Mouse (Mus musculus) spleen, adult 12 weeks (tissue): Measurements from ENCODE around the gene Dazl.
"Not testable (repeated sequence)": the region's sequence is repeated elsewhere in the genome, so short reads cannot be mapped to it uniquely, and the experiment has no call there.

Source experiments
- DNase-seq: peaks from one replicate; pipeline ENCODE4 v3.0.0; 2022; ENCODE audit warnings: low spot score

The Dazl gene

DNA sequence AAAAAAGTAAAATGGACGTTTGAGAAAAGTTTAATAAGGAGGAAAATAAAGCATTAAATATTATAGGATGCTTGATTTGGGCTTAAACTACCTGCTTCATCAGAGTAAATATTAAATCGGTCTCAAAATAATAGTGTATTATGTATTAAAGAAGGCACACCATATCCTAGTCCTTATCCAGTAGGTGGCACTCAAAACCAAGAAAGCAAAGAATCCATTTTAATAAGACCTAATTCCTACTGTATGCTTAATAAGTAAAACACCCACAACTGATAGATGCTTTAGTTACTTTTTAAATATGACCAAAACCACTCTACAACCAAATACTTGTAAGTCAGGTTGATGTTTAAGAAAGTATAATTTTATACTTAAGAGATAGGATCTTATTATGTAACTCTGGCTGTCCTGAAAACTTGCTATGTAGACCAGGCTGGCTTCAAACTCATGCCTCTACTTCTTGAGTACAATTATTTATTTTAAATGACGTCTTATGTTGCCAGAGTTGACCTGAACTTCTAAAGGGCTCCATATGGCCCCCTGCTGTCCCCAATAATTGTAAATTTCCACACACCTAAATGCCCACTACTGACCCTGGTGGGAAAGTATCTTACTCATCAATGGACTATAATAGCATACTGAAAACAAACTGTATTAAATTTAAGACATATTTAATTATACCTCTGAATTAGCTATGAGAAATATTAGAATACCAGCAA, 1.8 kb downstream of the Dazl start:
- DNase-seq, result no peak

GRCm38 (mm10) chr17:50284845-50285244, 8.6 kb downstream of the Dazl start:
- no peak for DNase-seq

- DNase-seq, result not testable (repeated sequence)
Observed at GRCm38 (mm10) chr17:50261615-50262014, 31.8 kb downstream of the Dazl start.

- DNase-seq, result no peak
Observed at GRCm38 (mm10) chr17:50260856-50261255, 32.6 kb downstream of the Dazl start.

- no peak for DNase-seq
Observed at GRCm38 (mm10) chr17:50246605-50247004, 46.8 kb downstream of the Dazl start.

DNA sequence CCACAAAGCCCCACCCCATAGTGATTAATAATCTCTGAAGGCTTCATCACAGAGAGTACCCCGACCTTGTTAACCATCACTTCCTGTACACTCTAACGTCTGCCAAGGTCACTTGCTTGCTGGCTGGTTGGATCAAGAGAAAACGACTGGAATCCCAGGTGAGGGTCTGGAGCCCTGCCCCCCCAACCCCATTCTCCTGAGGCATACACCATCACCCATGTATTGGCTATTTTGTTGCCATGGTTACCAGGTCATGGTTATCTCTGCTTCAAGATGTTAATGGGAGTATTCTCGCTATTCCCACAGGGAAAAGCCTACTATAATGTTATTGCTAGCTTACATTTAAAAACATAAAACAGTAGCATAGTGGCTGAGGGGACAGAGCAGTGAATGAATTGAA, 48.8 kb downstream of the Dazl start:
- no peak for DNase-seq

DNA sequence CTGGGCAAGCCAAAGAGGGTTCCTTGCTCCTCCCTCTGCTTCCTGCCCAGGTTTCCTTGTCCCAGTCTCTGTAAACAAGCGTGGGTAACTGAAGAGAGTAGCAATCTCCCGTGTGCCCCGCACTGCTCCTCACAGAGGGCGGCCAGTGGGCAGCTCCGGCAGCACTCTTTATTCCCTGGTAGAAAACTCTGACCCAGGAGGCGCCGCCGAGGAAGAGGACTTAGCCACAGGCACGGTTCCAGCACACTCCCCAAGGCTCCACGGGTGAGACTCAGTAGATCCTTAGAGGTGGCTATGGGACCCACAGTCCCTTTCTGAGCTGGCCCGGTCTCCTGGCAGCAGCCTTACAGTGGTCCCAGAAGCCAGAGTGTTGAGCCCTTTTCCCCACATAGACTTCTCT, 50.1 kb downstream of the Dazl start:
- DNase-seq, result no peak

DNA sequence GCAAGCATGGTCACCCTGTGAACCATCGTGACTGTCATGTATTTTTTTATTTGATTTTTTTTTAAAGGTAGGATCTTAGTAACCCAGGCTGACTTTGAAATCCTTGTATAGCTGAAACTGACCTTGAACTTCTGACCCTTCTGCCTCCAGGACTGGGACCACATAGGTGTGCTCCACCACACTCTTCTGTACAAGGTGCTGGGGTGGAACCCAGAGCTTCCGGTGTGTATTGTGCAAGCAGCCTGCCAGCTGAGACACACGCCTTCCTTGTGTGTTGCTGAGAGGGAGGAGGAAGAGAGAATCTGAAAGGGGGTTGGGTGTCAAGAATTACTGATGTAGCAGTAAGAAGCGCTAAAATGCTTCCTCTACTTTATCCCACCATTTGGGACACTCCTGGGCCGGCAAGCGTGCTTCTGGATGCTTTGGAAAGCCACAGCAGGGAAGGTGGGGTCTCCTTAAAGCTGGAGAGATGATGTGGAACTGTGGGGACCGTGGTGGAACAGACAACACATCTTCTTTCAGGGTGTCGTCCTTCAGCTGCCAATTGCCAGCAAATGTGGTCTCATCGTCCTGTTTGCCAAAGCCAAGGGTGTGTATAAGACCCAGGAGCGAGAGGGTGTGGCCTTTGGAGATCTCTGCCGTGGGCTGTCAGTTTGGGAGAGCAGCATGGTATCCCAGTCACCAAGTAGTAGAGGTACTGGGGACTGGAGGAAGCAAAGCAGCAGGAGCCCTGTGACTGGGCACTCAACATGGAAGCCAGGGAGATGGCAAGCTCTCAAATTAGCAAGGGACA, 55.4 kb downstream of the Dazl start:
- DNase-seq, result no peak

DNA sequence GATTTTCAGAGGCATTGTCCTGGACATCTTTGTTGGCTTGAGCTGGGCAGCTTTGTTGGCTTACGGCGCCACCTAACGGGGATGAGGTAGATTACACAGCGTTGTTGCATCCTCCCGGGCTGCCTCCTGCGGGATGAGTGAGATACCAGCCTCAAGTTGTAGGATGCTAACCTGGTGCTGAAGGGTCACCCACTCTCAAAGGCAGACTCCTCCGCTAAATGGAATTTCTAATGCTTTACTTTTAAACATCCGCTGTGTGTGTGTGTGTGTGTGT, 56.1 kb downstream of the Dazl start:
- peak; percentile 61 for DNase-seq

- no peak for DNase-seq
Observed at GRCm38 (mm10) chr17:50236702-50237435, 56.6 kb downstream of the Dazl start.

GRCm38 (mm10) chr17:50235943-50236701, 57.3 kb downstream of the Dazl start:
- no peak for DNase-seq

GRCm38 (mm10) chr17:50233956-50234355, 59.5 kb downstream of the Dazl start:
- DNase-seq, result no peak

GRCm38 (mm10) chr17:50232821-50233220, 60.6 kb downstream of the Dazl start:
- DNase-seq, result no peak

DNA sequence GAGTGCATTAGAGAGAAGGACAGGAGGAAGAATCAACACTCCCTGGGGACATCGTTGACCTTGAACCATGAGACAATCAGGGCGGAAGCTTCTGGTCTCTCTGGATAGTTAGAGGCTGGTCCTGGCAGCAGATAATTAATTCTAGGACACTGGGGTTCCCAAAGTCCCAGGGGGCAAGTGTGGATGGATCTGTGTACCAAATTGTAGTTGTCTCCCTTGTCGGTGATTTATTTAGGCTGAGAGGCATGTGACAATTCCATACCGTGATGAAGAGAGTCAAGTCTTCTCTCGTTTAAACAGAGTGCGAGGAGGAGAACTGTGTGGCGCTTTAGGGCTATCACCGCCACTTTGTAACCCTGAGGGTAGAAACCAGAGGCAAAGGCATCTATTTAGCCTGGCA, 62.2 kb downstream of the Dazl start:
- DNase-seq, result no peak

DNA sequence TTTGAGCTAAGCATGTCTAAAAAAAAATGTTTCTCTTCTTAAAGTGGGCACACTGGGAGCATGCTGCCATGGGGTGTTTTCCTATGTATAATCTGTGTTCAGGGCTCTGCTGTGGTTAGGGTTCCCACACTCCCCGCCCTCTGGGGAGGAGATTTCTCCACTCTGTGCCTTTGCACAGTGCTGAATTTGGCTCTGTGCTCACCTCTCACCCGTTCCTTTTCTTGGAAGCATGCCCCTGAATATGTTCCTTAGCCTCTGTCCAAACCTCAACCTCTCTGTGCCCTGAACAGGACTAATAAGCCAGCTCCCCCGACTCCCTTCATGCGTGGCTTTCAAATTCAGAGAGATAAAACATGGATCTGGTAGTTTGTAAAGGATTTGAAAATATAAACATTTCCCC, 63.9 kb downstream of the Dazl start:
- no peak for DNase-seq
